Mouse (Mus musculus) kidney, embryonic 16.5 days (tissue): Measurements from ENCODE around the gene Galnt11. TPM values are rescaled to one million over a fixed set of nuclear protein-coding genes. Genes with fewer than 3 reads are reported as not detected.
"Not testable (repeated sequence)": the region's sequence is repeated elsewhere in the genome, so short reads cannot be mapped to it uniquely, and the experiment has no call there.

Experiments
- ATAC-seq: fragments of 200-750 bp; cut with Nextera tagmentation; 2 replicates; pipeline ENCODE4 v1.8.0; 2017; ENCODE audit warnings: moderate TSS enrichment; ENCODE audit not compliant: low FRiP score, low TSS enrichment
- H3K27ac ChIP-seq: fragments of 300-500 bp; sonication (generic); 2 replicates; pipeline ENCODE4 v1.5.1; 2014; ENCODE audit warnings: low read length
- H3K27me3 ChIP-seq: fragments of 300-500 bp; sonication (generic); 2 replicates; pipeline ENCODE4 v1.6.1; 2014; ENCODE audit warnings: low read length, control low read depth, mixed read lengths; ENCODE audit not compliant: insufficient read depth
- H3K36me3 ChIP-seq: fragments of 300-500 bp; sonication (generic); 2 replicates; pipeline ENCODE4 v1.6.1; 2014; ENCODE audit warnings: low read length, control low read depth, mixed read lengths; ENCODE audit not compliant: insufficient read depth
- H3K4me1 ChIP-seq: fragments of 300-500 bp; sonication (generic); 2 replicates; pipeline ENCODE4 v1.6.1; 2014; ENCODE audit warnings: low read length, control low read depth, mixed read lengths; ENCODE audit not compliant: insufficient read depth
- H3K4me2 ChIP-seq: fragments of 300-500 bp; sonication (generic); replicated peaks from 2 replicates; pipeline ENCODE4 v1.6.1; 2014; ENCODE audit warnings: low read depth, low read length
- H3K4me3 ChIP-seq: fragments of 300-500 bp; sonication (generic); 2 replicates; pipeline ENCODE4 v1.5.1; 2014; ENCODE audit warnings: mild to moderate bottlenecking, low read length
- H3K9ac ChIP-seq: fragments of 300-500 bp; sonication (generic); replicated peaks from 2 replicates; pipeline ENCODE4 v1.6.1; 2014; ENCODE audit warnings: low read length
- H3K9me3 ChIP-seq: fragments of 300-500 bp; sonication (generic); 2 replicates; pipeline ENCODE4 v1.6.1; 2016; ENCODE audit warnings: low read length, control low read depth
- WGBS: fragments of 180-500 bp; shearing (Covaris S2); extraction: QIAGEN DNeasy Blood & Tissue Kit; methylation state at CpG from one replicate; pipeline ENCODE4 v1.1.7; 2014; 5-methylcytosine and 5-hydroxymethylcytosine counted together
- polyA plus RNA-seq: library from polyadenylated mRNA; unstranded; fragments of >200 nt; fragmentation: Nextera tagmentation; extraction: Ambion mirVana; gene quantifications from 2 replicates; pipeline ENCODE4 v1.2.1, GENCODE M21; 2015

The Galnt11 gene
- 107 and 123 TPM in 2 replicates for polyA plus RNA-seq

GRCm38 (mm10) chr5:25221604-25222003, at the start of gene Galnt11:
Gene Galnt11 (plus strand): TSS chr5:25221904.
- Histone ChIP-seq H3K9me3 (no peaks in the 10 kb centered on the region), H3K36me3 (no peaks in the 10 kb centered on the region)
- WGBS: 90% methylated on average over 3 of the region's 3 CpGs

DNA sequence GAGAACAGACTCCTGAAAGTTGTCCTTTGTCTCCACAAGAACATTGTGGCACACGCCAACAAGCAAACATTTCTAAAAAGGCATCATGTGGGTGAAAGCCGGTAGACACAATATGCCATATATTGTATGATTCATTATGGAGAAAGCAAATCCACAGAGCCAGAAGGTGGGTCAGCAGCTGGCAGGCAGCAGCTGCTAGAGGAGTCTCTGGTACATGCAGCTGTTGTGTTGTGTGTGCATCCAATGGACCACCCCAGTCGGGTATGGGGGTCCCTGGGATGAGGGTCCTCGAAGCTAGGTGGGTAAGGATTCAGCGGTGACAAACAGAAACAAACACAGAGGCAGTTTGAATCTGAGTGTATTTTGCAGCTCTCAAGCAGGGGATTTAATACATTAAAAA, 43.8 kb upstream of the Galnt11 start:
- not testable (repeated sequence) for H3K4me1 ChIP-seq, H3K4me2 ChIP-seq, H3K27me3 ChIP-seq, H3K27ac ChIP-seq, H3K36me3 ChIP-seq, H3K4me3 ChIP-seq, ATAC-seq, H3K9ac ChIP-seq, H3K9me3 ChIP-seq
- 92% methylated on average over 5 of the region's 5 CpGs for WGBS

More at GRCm38 (mm10) chr5:25221604-25222003, at the start of gene Galnt11:
- H3K4me1 ChIP-seq: peaks cover 14% of the 10 kb centered on the region
- H3K9ac ChIP-seq: peak within 1 kb of the TSS; percentile 84
- peak within 1 kb of the TSS; percentile 72 for H3K4me2 ChIP-seq
- ATAC-seq: no peak
- H3K27ac ChIP-seq: peak within 1 kb of the TSS; percentile 93
- H3K4me3 ChIP-seq: peak within 1 kb of the TSS; percentile 73
- H3K27me3 ChIP-seq: no peaks in the 10 kb centered on the region

- not testable (repeated sequence) for H3K36me3 ChIP-seq
- WGBS: 31% methylated on average over 4 of the region's 4 CpGs
Observed at GRCm38 (mm10) chr5:25178543-25178942, 43.2 kb upstream of the Galnt11 start.

DNA sequence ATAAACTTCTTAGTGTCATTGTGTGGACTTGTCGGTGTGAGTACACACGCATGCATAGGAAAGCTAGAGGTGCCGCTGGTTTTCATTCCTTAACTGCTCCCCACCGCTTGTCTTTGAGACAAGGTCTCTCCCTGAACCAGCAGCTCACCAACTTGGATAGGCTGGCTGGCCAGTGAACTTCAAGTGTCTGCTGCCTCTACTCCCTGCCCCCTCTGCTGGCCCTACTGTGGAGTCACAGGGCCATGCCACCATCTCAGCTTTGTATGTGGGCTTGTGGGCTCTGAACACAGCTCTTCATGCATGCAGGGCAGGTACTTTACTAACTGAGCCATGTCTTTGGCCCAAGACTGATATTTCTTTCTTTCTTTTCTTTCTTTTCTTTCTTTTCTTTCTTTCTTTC, 42.4 kb upstream of the Galnt11 start:
- no peak for ATAC-seq
- no peak overlapping the region for H3K4me3 ChIP-seq
- 95% methylated on average over 4 of the region's 4 CpGs for WGBS
- H3K36me3 ChIP-seq: no peaks in the 10 kb centered on the region
- H3K27me3 ChIP-seq: no peaks in the 10 kb centered on the region
- H3K4me2 ChIP-seq: no peak overlapping the region
- H3K9me3 ChIP-seq: peaks cover 4% of the 10 kb centered on the region; the same call in 1 of the 2 replicates
- H3K9ac ChIP-seq: no peak overlapping the region
- H3K4me1 ChIP-seq: 0 out of 2 replicates have a peak, but pooled peaks cover under 1% of the 10 kb centered on the region
- peak overlapping the region; percentile 48; the same call in 1 of the 2 replicates for H3K27ac ChIP-seq

More at GRCm38 (mm10) chr5:25178543-25178942, 43.2 kb upstream of the Galnt11 start:
- not testable (repeated sequence) for H3K27ac ChIP-seq, ATAC-seq, H3K4me1 ChIP-seq, H3K27me3 ChIP-seq, H3K9ac ChIP-seq, H3K9me3 ChIP-seq, H3K4me2 ChIP-seq, H3K4me3 ChIP-seq

GRCm38 (mm10) chr5:25179936-25180488, 41.7 kb upstream of the Galnt11 start:
- no peaks in the 10 kb centered on the region for H3K36me3 ChIP-seq
- 69% methylated on average over 3 of the region's 3 CpGs for WGBS
- H3K9ac ChIP-seq: no peak overlapping the region
- H3K4me1 ChIP-seq: no peaks in the 10 kb centered on the region
- H3K27me3 ChIP-seq: no peaks in the 10 kb centered on the region
- H3K4me3 ChIP-seq: no peak overlapping the region
- H3K27ac ChIP-seq: peak overlapping the region; percentile 34; the same call in 1 of the 2 replicates
- H3K4me2 ChIP-seq: no peak overlapping the region
- peaks cover 4% of the 10 kb centered on the region; the same call in 1 of the 2 replicates for H3K9me3 ChIP-seq
- ATAC-seq: peak; percentile 85

- Histone ChIP-seq H3K9me3 (0 out of 2 replicates have a peak, but pooled peaks cover 4% of the 10 kb centered on the region), H3K27me3 (no peaks in the 10 kb centered on the region), H3K4me2 (no peak within 1 kb of the TSS), H3K27ac (peak within 1 kb of the TSS; percentile 12), H3K4me3 (no peak within 1 kb of the TSS), H3K4me1 (no peaks in the 10 kb centered on the region), H3K9ac (no peak within 1 kb of the TSS), H3K36me3 (no peaks in the 10 kb centered on the region)
- 76% methylated on average over 1 of the region's 1 CpGs for WGBS
- ATAC-seq: no peak
Observed at GRCm38 (mm10) chr5:25181004-25181531, 40.6 kb upstream of the Galnt11 start, which contains the start of gene Galntl5. Gene Galntl5 (plus strand): TSS chr5:25181460.

DNA sequence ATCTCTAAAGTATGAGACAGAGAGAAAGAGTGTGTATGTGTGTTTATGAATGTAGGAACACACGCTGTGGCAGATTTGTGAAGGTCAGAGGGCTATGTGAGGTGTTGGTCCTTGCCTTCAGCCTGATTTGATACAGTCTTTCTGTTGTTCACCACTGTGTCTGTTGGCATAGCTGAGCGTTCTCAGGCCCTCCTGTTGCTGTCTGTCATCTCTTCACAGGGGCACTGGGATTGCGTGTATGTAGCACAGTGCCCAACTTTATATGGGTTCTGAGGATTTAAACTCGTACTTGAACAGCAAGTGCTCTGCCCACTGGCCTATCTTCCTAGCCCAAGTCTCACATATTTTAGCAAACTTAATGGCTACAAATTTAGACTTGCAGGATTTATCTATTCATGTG, 38.1 kb upstream of the Galnt11 start:
- H3K4me3 ChIP-seq: no peak overlapping the region
- no peak overlapping the region for H3K9ac ChIP-seq
- no peaks in the 10 kb centered on the region for H3K36me3 ChIP-seq
- no peak overlapping the region for H3K4me2 ChIP-seq
- ATAC-seq: no peak
- 90% methylated on average over 4 of the region's 4 CpGs for whole genome bisulfite sequencing
- no peak overlapping the region for H3K27ac ChIP-seq
- no peaks in the 10 kb centered on the region for H3K27me3 ChIP-seq
- 0 out of 2 replicates have a peak, but pooled peaks cover 4% of the 10 kb centered on the region for H3K9me3 ChIP-seq
- H3K4me1 ChIP-seq: no peaks in the 10 kb centered on the region

DNA sequence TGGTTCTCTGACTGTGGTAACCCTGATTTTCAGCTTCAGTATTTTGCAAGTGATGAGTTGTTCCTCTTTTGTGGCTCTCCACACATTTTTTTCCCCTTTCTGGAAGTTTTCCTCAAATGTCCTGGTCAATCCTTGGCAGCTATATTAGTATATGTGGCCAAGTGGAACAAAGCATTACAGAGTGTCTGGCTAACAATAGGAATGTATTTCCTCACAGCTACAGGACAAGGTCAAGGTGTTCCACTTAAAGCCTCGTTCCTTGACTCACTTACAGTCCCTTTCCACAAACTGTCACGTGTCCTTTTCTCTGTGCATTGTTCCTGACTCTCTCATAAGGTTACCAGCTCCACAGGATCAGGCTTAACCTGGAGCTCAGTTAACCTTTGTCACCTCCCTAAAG, 37.1 kb upstream of the Galnt11 start:
- Histone ChIP-seq H3K27ac (no peak overlapping the region), H3K9ac (no peak overlapping the region), H3K4me1 (no peaks in the 10 kb centered on the region), H3K4me2 (no peak overlapping the region), H3K4me3 (no peak overlapping the region), H3K27me3 (no peaks in the 10 kb centered on the region), H3K9me3 (no peaks in the 10 kb centered on the region), H3K36me3 (no peaks in the 10 kb centered on the region)
- no peak for ATAC-seq
- WGBS: 42% methylated on average over 2 of the region's 2 CpGs

DNA sequence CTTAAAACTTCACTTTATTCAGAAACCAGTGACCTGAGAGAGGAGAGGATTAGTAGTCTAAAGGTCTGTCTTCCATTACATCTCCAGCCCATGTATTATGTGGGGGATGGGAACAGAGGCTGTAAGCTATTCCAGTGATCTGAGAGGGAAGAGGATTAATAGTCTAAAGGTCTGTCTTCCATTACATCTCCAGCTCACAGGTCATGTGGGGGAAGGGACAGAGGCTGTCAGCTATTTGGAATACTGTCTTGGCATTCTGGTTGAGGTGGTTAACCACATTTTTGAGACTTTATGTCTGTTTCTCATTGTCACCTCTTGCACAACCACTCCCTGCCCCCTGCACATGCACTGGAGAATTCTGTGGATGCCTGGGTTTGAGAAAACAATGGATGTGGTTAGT, 34.0 kb upstream of the Galnt11 start:
- H3K4me1 ChIP-seq: no peaks in the 10 kb centered on the region
- H3K9ac ChIP-seq: no peak overlapping the region

DNA sequence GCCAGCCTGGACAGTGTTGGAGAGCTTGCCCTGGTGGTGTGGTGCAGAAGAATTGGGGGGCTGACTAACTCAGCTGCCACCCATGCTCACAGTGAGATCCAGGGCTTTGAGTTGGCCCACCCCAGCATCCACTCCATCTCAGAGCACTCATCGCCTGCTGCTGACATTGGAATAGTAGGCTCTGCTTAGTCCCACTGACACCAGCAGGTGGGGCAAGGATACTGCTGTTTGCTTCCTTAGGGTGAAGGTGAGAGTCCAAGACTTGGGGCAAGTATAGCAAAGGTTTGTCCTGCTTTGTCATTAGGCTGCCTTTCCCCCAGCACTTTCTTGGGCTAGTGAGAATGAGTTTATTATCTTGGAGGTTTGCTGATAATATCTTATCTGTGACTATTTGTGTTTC, 32.9 kb upstream of the Galnt11 start:
- no peak overlapping the region for H3K9ac ChIP-seq
- no peaks in the 10 kb centered on the region for H3K9me3 ChIP-seq
- WGBS: 43% methylated on average over 1 of the region's 1 CpGs
- no peak for ATAC-seq
- H3K36me3 ChIP-seq: no peaks in the 10 kb centered on the region
- H3K4me1 ChIP-seq: no peaks in the 10 kb centered on the region
- no peak overlapping the region for H3K27ac ChIP-seq
- H3K4me3 ChIP-seq: no peak overlapping the region
- no peaks in the 10 kb centered on the region for H3K27me3 ChIP-seq
- H3K4me2 ChIP-seq: no peak overlapping the region

More for the DNA sequence above, 34.0 kb upstream of the Galnt11 start:
- Histone ChIP-seq H3K36me3 (no peaks in the 10 kb centered on the region), H3K27ac (no peak overlapping the region), H3K4me3 (no peak overlapping the region), H3K9me3 (no peaks in the 10 kb centered on the region), H3K4me2 (no peak overlapping the region), H3K27me3 (no peaks in the 10 kb centered on the region)
- ATAC-seq: no peak
